7 mouse cellular contexts compared by ENCODE assay signal in genomic region chr7:24547534-24548036, GRCm38 (mm10). TPM values are rescaled to one million over a fixed set of nuclear protein-coding genes. Genes with fewer than 3 reads are reported as not detected.
DNase-seq lines count a peak whose midpoint lies in the region; ATAC-seq lines count a peak whose summit lies in the region.

No protein-coding gene starts in this region.

- H3K27ac ChIP-seq in lung, embryonic 16.5 days (ENCODE audit: low read length) = no peak overlapping the region
- peak overlapping the region; percentile 57; the same call in 1 of the 2 replicates for H3K27ac ChIP-seq in forebrain, embryonic 11.5 days (ENCODE audit: low read depth, low read length)
- H3K27ac ChIP-seq in limb, embryonic 12.5 days = peak overlapping the region; percentile 80; the same call in 1 of the 2 replicates
- no peak overlapping the region for H3K27ac ChIP-seq in stomach, embryonic 14.5 days (ENCODE audit: low read length)

- H3K36me3 ChIP-seq in lung, embryonic 16.5 days (ENCODE audit: control insufficient read depth, insufficient read depth, low read length) = peaks cover 12% of the 10 kb centered on the region
- H3K36me3 ChIP-seq in forebrain, embryonic 11.5 days (ENCODE audit: control insufficient read depth, insufficient read depth, low read length) = peaks cover 3% of the 10 kb centered on the region; the same call in 1 of the 2 replicates
- peaks cover 44% of the 10 kb centered on the region for H3K36me3 ChIP-seq in limb, embryonic 12.5 days
- peaks cover 19% of the 10 kb centered on the region for H3K36me3 ChIP-seq in stomach, embryonic 14.5 days (ENCODE audit: control insufficient read depth, insufficient read depth, low read length)

- no peaks in the 10 kb centered on the region for H3K27me3 ChIP-seq in lung, embryonic 16.5 days (ENCODE audit: control insufficient read depth, insufficient read depth, low read depth, low read length)
- no peaks in the 10 kb centered on the region for H3K27me3 ChIP-seq in forebrain, embryonic 11.5 days (ENCODE audit: control insufficient read depth, insufficient read depth, low read length)
- no peaks in the 10 kb centered on the region for H3K27me3 ChIP-seq in limb, embryonic 12.5 days
- H3K27me3 ChIP-seq in stomach, embryonic 14.5 days (ENCODE audit: control insufficient read depth, insufficient read depth, low read length) = no peaks in the 10 kb centered on the region

- peaks cover 7% of the 10 kb centered on the region for H3K4me1 ChIP-seq in lung, embryonic 16.5 days (replicated peaks; ENCODE audit: control insufficient read depth, insufficient read depth, low read length)
- peaks cover 7% of the 10 kb centered on the region for H3K4me1 ChIP-seq in forebrain, embryonic 11.5 days (replicated peaks; ENCODE audit: control insufficient read depth, insufficient read depth, low read length)
- peaks cover 18% of the 10 kb centered on the region for H3K4me1 ChIP-seq in limb, embryonic 12.5 days (replicated peaks)
- H3K4me1 ChIP-seq in stomach, embryonic 14.5 days (ENCODE audit: control insufficient read depth, insufficient read depth, low read length) = peaks cover 11% of the 10 kb centered on the region; the same call in 1 of the 2 replicates

- peak overlapping the region; percentile 74 for H3K4me2 ChIP-seq in lung, embryonic 16.5 days (ENCODE audit: low read depth, low read length)
- H3K4me2 ChIP-seq in forebrain, embryonic 11.5 days (ENCODE audit: low read depth, low read length, severe bottlenecking) = peak overlapping the region; percentile 70
- peak overlapping the region; percentile 78 for H3K4me2 ChIP-seq in limb, embryonic 12.5 days
- H3K4me2 ChIP-seq in stomach, embryonic 14.5 days (replicated peaks; ENCODE audit: low read depth, low read length) = peak overlapping the region; percentile 66

- WGBS in lung, embryonic 16.5 days = 12% methylated on average over 13 of the region's 13 CpGs
- WGBS in forebrain, embryonic 11.5 days = 32% methylated on average over 13 of the region's 13 CpGs
- 35% methylated on average over 13 of the region's 13 CpGs for WGBS in limb, embryonic 12.5 days
- WGBS in stomach, embryonic 14.5 days = 22% methylated on average over 13 of the region's 13 CpGs

- no peaks in the 10 kb centered on the region for H3K9me3 ChIP-seq in lung, embryonic 16.5 days (ENCODE audit: control insufficient read depth, low read length)
- H3K9me3 ChIP-seq in forebrain, embryonic 11.5 days (ENCODE audit: control insufficient read depth, low read length) = no peaks in the 10 kb centered on the region
- 0 out of 2 replicates have a peak, but pooled peaks cover 7% of the 10 kb centered on the region for H3K9me3 ChIP-seq in limb, embryonic 12.5 days
- no peaks in the 10 kb centered on the region for H3K9me3 ChIP-seq in stomach, embryonic 14.5 days (ENCODE audit: control insufficient read depth, low read depth, low read length)

- no peak for ATAC-seq in lung, embryonic 16.5 days (ENCODE audit: low read depth)
- peak; percentile 15; the same call in 1 of the 2 replicates for ATAC-seq in forebrain, embryonic 11.5 days (replicated peaks; ENCODE audit: low FRiP score)
- no peak for ATAC-seq in limb, embryonic 12.5 days (ENCODE audit: insufficient number of reproducible peaks, insufficient read depth, low FRiP score, low TSS enrichment, low read depth)
- ATAC-seq in stomach, embryonic 14.5 days (ENCODE audit: insufficient number of reproducible peaks, insufficient read depth, low FRiP score, low read depth) = no peak

- DNase-seq in lung, postnatal 36 days = no peak
- DNase-seq in forebrain, embryonic 11.5 days (ENCODE audit: low spot score) = no peak
- no peak for DNase-seq in left cerebral cortex, postnatal 10 days (ENCODE audit: extremely low spot score in 1 of 2, low spot score in 2 of 2)
- no peak for DNase-seq in urinary bladder, postnatal 14 days (ENCODE audit: low spot score)

- H3K4me3 ChIP-seq in lung, embryonic 16.5 days (ENCODE audit: low read length) = peak overlapping the region; percentile 84
- H3K4me3 ChIP-seq in forebrain, embryonic 11.5 days (ENCODE audit: low read depth, low read length) = peak overlapping the region; percentile 82
- peak overlapping the region; percentile 76 for H3K4me3 ChIP-seq in limb, embryonic 12.5 days (replicated peaks)
- peak overlapping the region; percentile 86 for H3K4me3 ChIP-seq in stomach, embryonic 14.5 days (ENCODE audit: low read depth, low read length)

- intact Hi-C loops in left cerebral cortex, postnatal 10 days (cut with DNase I) = no loop called here

- H3K9ac ChIP-seq in lung, embryonic 16.5 days (ENCODE audit: low read length) = peak overlapping the region; percentile 87
- peak overlapping the region; percentile 80 for H3K9ac ChIP-seq in forebrain, embryonic 11.5 days (ENCODE audit: low read length)
- H3K9ac ChIP-seq in limb, embryonic 12.5 days (replicated peaks) = peak overlapping the region; percentile 83
- H3K9ac ChIP-seq in stomach, embryonic 14.5 days (replicated peaks; ENCODE audit: low read depth, low read length) = peak overlapping the region; percentile 73

RNA-seq across cellular contexts. Expression of gene Xrcc1, which starts 1.5 kb away (rescaled TPM):
- polyA plus RNA-seq in lung, embryonic 16.5 days (2015; fragmentation: Nextera tagmentation; extraction: Ambion mirVana) = 112 TPM in 2 replicates
- polyA plus RNA-seq in forebrain, embryonic 11.5 days (2014; fragmentation: Nextera tagmentation; extraction: Ambion mirVana) = 140 and 150 TPM in 2 replicates
- 131 and 134 TPM in 2 replicates for polyA plus RNA-seq in limb, embryonic 12.5 days (2016; fragmentation: Nextera tagmentation; extraction: Ambion mirVana)
- 93.0 and 110 TPM in 2 replicates for polyA plus RNA-seq in stomach, embryonic 14.5 days (2014; fragmentation: Nextera tagmentation; extraction: Ambion mirVana)
- 10 to 100 TPM; 32.5 to 41.2 TPM for total RNA-seq in left cerebral cortex, postnatal 10 days (2021)

RNA-seq across cellular contexts. Expression of gene Pinlyp, which starts 1.7 kb away (rescaled TPM):
- 0.25 and 0.52 TPM in 2 replicates for polyA plus RNA-seq in lung, embryonic 16.5 days (2015; fragmentation: Nextera tagmentation; extraction: Ambion mirVana)
- polyA plus RNA-seq in forebrain, embryonic 11.5 days (2014; fragmentation: Nextera tagmentation; extraction: Ambion mirVana) = not detected in 2 replicates
- polyA plus RNA-seq in limb, embryonic 12.5 days (2016; fragmentation: Nextera tagmentation; extraction: Ambion mirVana) = not detected in 2 replicates
- polyA plus RNA-seq in stomach, embryonic 14.5 days (2014; fragmentation: Nextera tagmentation; extraction: Ambion mirVana) = 0.73 and 1.3 TPM in 2 replicates
- not detected for total RNA-seq in left cerebral cortex, postnatal 10 days (2021)

RNA-seq across cellular contexts. Expression of gene Irgq, which starts 17.1 kb away (rescaled TPM):
- polyA plus RNA-seq in lung, embryonic 16.5 days (2015; fragmentation: Nextera tagmentation; extraction: Ambion mirVana) = 5.6 and 6.5 TPM in 2 replicates
- 16.1 and 16.4 TPM in 2 replicates for polyA plus RNA-seq in forebrain, embryonic 11.5 days (2014; fragmentation: Nextera tagmentation; extraction: Ambion mirVana)
- polyA plus RNA-seq in limb, embryonic 12.5 days (2016; fragmentation: Nextera tagmentation; extraction: Ambion mirVana) = 10.8 and 11.6 TPM in 2 replicates
- 8.9 and 9.0 TPM in 2 replicates for polyA plus RNA-seq in stomach, embryonic 14.5 days (2014; fragmentation: Nextera tagmentation; extraction: Ambion mirVana)
- 100 to 1,000 TPM; 105 to 110 TPM for total RNA-seq in left cerebral cortex, postnatal 10 days (2021)

RNA-seq across cellular contexts. Expression of gene AC161166.1, which starts 35.3 kb away (rescaled TPM):
- 0.33 and 0.43 TPM in 2 replicates for polyA plus RNA-seq in lung, embryonic 16.5 days (2015; fragmentation: Nextera tagmentation; extraction: Ambion mirVana)
- 0.96 and 1.3 TPM in 2 replicates for polyA plus RNA-seq in forebrain, embryonic 11.5 days (2014; fragmentation: Nextera tagmentation; extraction: Ambion mirVana)
- 0.52 and 1.1 TPM in 2 replicates for polyA plus RNA-seq in limb, embryonic 12.5 days (2016; fragmentation: Nextera tagmentation; extraction: Ambion mirVana)
- 0.21 and 0.29 TPM in 2 replicates for polyA plus RNA-seq in stomach, embryonic 14.5 days (2014; fragmentation: Nextera tagmentation; extraction: Ambion mirVana)
- total RNA-seq in left cerebral cortex, postnatal 10 days (2021) = not detected

RNA-seq across cellular contexts. Expression of gene Ethe1, which starts 39.8 kb away (rescaled TPM):
- 21.9 and 22.4 TPM in 2 replicates for polyA plus RNA-seq in lung, embryonic 16.5 days (2015; fragmentation: Nextera tagmentation; extraction: Ambion mirVana)
- 17.9 and 21.4 TPM in 2 replicates for polyA plus RNA-seq in forebrain, embryonic 11.5 days (2014; fragmentation: Nextera tagmentation; extraction: Ambion mirVana)
- 25.1 and 25.6 TPM in 2 replicates for polyA plus RNA-seq in limb, embryonic 12.5 days (2016; fragmentation: Nextera tagmentation; extraction: Ambion mirVana)
- polyA plus RNA-seq in stomach, embryonic 14.5 days (2014; fragmentation: Nextera tagmentation; extraction: Ambion mirVana) = 36.6 and 40.1 TPM in 2 replicates
- 10 to 100 TPM; 11.9 to 13.0 TPM for total RNA-seq in left cerebral cortex, postnatal 10 days (2021)

Comparison
In these comparisons a context has a peak if more than half of its experiments do, and no peak if none do; other contexts are left out.
1. H3K27ac ChIP-seq: peak in forebrain, embryonic 11.5 days (single experiment) and limb, embryonic 12.5 days (single experiment); none in lung, embryonic 16.5 days (single experiment) and stomach, embryonic 14.5 days (single experiment).
2. Peak in every context shown above with its lines, with median percentiles within 50 percentile points of each other: H3K4me2 ChIP-seq, H3K4me3 ChIP-seq and H3K9ac ChIP-seq.